Mouse (Mus musculus) MEL (cell line): Measurements from ENCODE around the gene Manf. TPM values are rescaled to one million over a fixed set of nuclear protein-coding genes. Genes with fewer than 3 reads are reported as not detected.
A peak's percentile ranks its signal among the peaks of the same experiment; 100 is the strongest.

Experiments used
- DNase-seq: peaks from one replicate; pipeline ENCODE4 v3.0.0; 2011; ENCODE audit warnings: low read depth, low spot score
- H3K27ac ChIP-seq: 2 replicates; pipeline ENCODE4 v1.5.1; 2012; ENCODE audit warnings: low read depth, mild to moderate bottlenecking, control low read depth, low read length, moderate library complexity; ENCODE audit not compliant: control insufficient read depth
- H3K27me3 ChIP-seq, 2 experiments: fragments of 150-350 bp in 1 of 2; sonication (generic) in 1 of 2; 2 replicates each; pipeline ENCODE4 v1.6.1; 2012; ENCODE audit warnings: low read length in 2 of 2, mild to moderate bottlenecking in 2 of 2, improper control_type of control experiment in 1 of 2, moderate library complexity in 1 of 2; ENCODE audit not compliant: insufficient read depth in 2 of 2, control insufficient read depth in 1 of 2
- H3K36me3 ChIP-seq, 2 experiments: 2 replicates each; pipeline ENCODE4 v1.6.1; 2012 to 2014; ENCODE audit warnings: low read length in 2 of 2, improper control_type of control experiment in 1 of 2, inconsistent platforms in 1 of 2, mild to moderate bottlenecking in 1 of 2; ENCODE audit not compliant: insufficient read depth in 2 of 2, control insufficient read depth in 1 of 2
- H3K4me1 ChIP-seq, 2 experiments: fragments of 150-350 bp in 1 of 2; sonication (generic) in 1 of 2; 2 replicates each; pipeline ENCODE4 v1.6.1; 2012; ENCODE audit warnings: low read length in 2 of 2, improper control_type of control experiment in 1 of 2, mild to moderate bottlenecking in 1 of 2; ENCODE audit not compliant: insufficient read depth in 2 of 2, control insufficient read depth in 1 of 2
- H3K4me3 ChIP-seq, 2 experiments: fragments of 150-350 bp in 1 of 2; sonication (generic) in 1 of 2; 2 replicates each; pipeline ENCODE4 v1.5.1; 2012; ENCODE audit warnings: low read depth in 2 of 2, low read length in 2 of 2, mild to moderate bottlenecking in 2 of 2, moderate library complexity in 2 of 2, control low read depth in 1 of 2, improper control_type of control experiment in 1 of 2; ENCODE audit not compliant: control insufficient read depth in 1 of 2, insufficient read depth in 1 of 2
- H3K79me2 ChIP-seq: 2 replicates; pipeline ENCODE4 v1.6.1; 2012; ENCODE audit warnings: mild to moderate bottlenecking, low read length, moderate library complexity; ENCODE audit not compliant: control insufficient read depth, poor library complexity, insufficient read depth
- H3K9ac ChIP-seq: 2 replicates; pipeline ENCODE4 v1.6.1; 2012; ENCODE audit warnings: low read depth, mild to moderate bottlenecking, control low read depth, low read length, moderate library complexity; ENCODE audit not compliant: control insufficient read depth, poor library complexity, severe bottlenecking
- H3K9me3 ChIP-seq: fragments of 150-350 bp; sonication (generic); replicated peaks from 2 replicates; pipeline ENCODE4 v1.6.1; 2012; ENCODE audit warnings: mild to moderate bottlenecking, low read length, improper control_type of control experiment, moderate library complexity; ENCODE audit not compliant: insufficient read depth
- BHLHE40 ChIP-seq: IDR thresholded peaks from 2 replicates; pipeline ENCODE4 v1.6.1; 2012; ENCODE audit warnings: low read depth, mild to moderate bottlenecking, inconsistent platforms, low read length, improper control_type of control experiment, borderline replicate concordance
- GABPA ChIP-seq: IDR thresholded peaks from 2 replicates; pipeline ENCODE4 v1.6.1; 2012; ENCODE audit warnings: low read depth, mild to moderate bottlenecking, inconsistent platforms, low read length, improper control_type of control experiment, moderate library complexity
- GATA1 ChIP-seq: IDR thresholded peaks from 2 replicates; pipeline ENCODE4 v1.6.1; 2011; ENCODE audit warnings: low read depth, low read length, improper control_type of control experiment
- HCFC1 ChIP-seq: IDR thresholded peaks from 2 replicates; pipeline ENCODE4 v1.6.1; 2012; ENCODE audit warnings: low read depth, mild to moderate bottlenecking, inconsistent platforms, low read length, improper control_type of control experiment, moderate library complexity
- JUND ChIP-seq: IDR thresholded peaks from 2 replicates; pipeline ENCODE4 v1.6.1; 2011; ENCODE audit warnings: low read depth, mild to moderate bottlenecking, improper control_type of control experiment, low read length
- KAT2A ChIP-seq: conservative IDR thresholded peaks from 2 replicates; pipeline ENCODE4 v1.6.1; 2012; ENCODE audit warnings: low read depth, low read length, improper control_type of control experiment, inconsistent platforms
- MAFK ChIP-seq: IDR thresholded peaks from 2 replicates; pipeline ENCODE4 v1.6.1; 2011; ENCODE audit warnings: low read depth, mild to moderate bottlenecking, low read length, improper control_type of control experiment, borderline replicate concordance
- MEF2A ChIP-seq: IDR thresholded peaks from 2 replicates; pipeline ENCODE4 v1.6.1; 2014; ENCODE audit warnings: low read depth, mild to moderate bottlenecking, inconsistent platforms, low read length, improper control_type of control experiment; ENCODE audit not compliant: poor library complexity, insufficient replicate concordance, severe bottlenecking; ENCODE audit errors: extremely low read depth
- MXI1 ChIP-seq: IDR thresholded peaks from 2 replicates; pipeline ENCODE4 v1.6.1; 2011; ENCODE audit warnings: mild to moderate bottlenecking, low read depth, low read length, improper control_type of control experiment
- NELFE ChIP-seq: IDR thresholded peaks from 2 replicates; pipeline ENCODE4 v1.6.1; 2011; ENCODE audit warnings: low read depth, low read length, improper control_type of control experiment
- NRF1 ChIP-seq: IDR thresholded peaks from 2 replicates; pipeline ENCODE4 v1.6.1; 2014; ENCODE audit warnings: low read depth, mild to moderate bottlenecking, inconsistent platforms, low read length, improper control_type of control experiment, moderate library complexity; ENCODE audit not compliant: poor library complexity, insufficient read depth, severe bottlenecking
- POLR2A ChIP-seq, 2 experiments: IDR thresholded peaks; 2 replicates each; pipeline ENCODE4 v1.6.1; 2011 to 2012; ENCODE audit warnings: low read length in 2 of 2, mild to moderate bottlenecking in 2 of 2, control low read depth in 1 of 2, improper control_type of control experiment in 1 of 2, low read depth in 1 of 2, moderate library complexity in 1 of 2; ENCODE audit not compliant: control insufficient read depth in 1 of 2, insufficient read depth in 1 of 2, poor library complexity in 1 of 2
- POLR2AphosphoS2 ChIP-seq: IDR thresholded peaks from 2 replicates; pipeline ENCODE4 v1.6.1; 2011; ENCODE audit warnings: low read length, improper control_type of control experiment
- SMC3 ChIP-seq: IDR thresholded peaks from 2 replicates; pipeline ENCODE4 v1.6.1; 2011; ENCODE audit warnings: low read depth, low read length, improper control_type of control experiment
- TAL1 ChIP-seq: IDR thresholded peaks from 2 replicates; pipeline ENCODE4 v1.6.1; 2012; ENCODE audit warnings: mild to moderate bottlenecking, inconsistent platforms, low read length, moderate library complexity, mixed read lengths
- TBP ChIP-seq: IDR thresholded peaks from 2 replicates; pipeline ENCODE4 v1.8.0; 2011; ENCODE audit warnings: low read depth, low read length, improper control_type of control experiment
- UBTF ChIP-seq: IDR thresholded peaks from 2 replicates; pipeline ENCODE4 v1.6.1; 2012; ENCODE audit warnings: low read depth, mild to moderate bottlenecking, inconsistent platforms, low read length, improper control_type of control experiment, moderate library complexity, borderline replicate concordance; ENCODE audit not compliant: insufficient read depth
- ZC3H11A ChIP-seq: IDR thresholded peaks from 2 replicates; pipeline ENCODE4 v1.6.1; 2012; ENCODE audit warnings: low read depth, mild to moderate bottlenecking, inconsistent platforms, low read length, improper control_type of control experiment
- ZKSCAN1 ChIP-seq: IDR thresholded peaks from 2 replicates; pipeline ENCODE4 v1.6.1; 2012; ENCODE audit warnings: low read depth, mild to moderate bottlenecking, inconsistent platforms, low read length, improper control_type of control experiment, moderate library complexity
- ZMIZ1 ChIP-seq: IDR thresholded peaks from 2 replicates; pipeline ENCODE4 v1.6.1; 2012; ENCODE audit warnings: low read depth, mild to moderate bottlenecking, inconsistent platforms, low read length, improper control_type of control experiment, moderate library complexity
- polyA plus RNA-seq, 2 experiments: library from polyadenylated mRNA; stranded (reverse) in 1 of 2; unstranded in 1 of 2; fragments of >175 nt in 1 of 2; fragments of >200 nt in 1 of 2; gene quantifications; 2 replicates each; pipeline versions ENCODE4 v1.2.1 to v1.2.4; 2012; ENCODE audit warnings: low replicate concordance in 2 of 2, low read depth in 1 of 2; ENCODE audit not compliant: insufficient read length in 2 of 2, insufficient read depth in 1 of 2, missing spikeins in 1 of 2
- total RNA-seq: library from RNA; depleted of rRNA; stranded (reverse); fragments of 300-350 nt; gene quantifications from 2 replicates; pipeline ENCODE4 v1.2.3, GENCODE M21; 2012

Gene Manf
- total and polyA plus RNA-seq, 3 experiments: 289 to 316 TPM; not detected in 1

DNA sequence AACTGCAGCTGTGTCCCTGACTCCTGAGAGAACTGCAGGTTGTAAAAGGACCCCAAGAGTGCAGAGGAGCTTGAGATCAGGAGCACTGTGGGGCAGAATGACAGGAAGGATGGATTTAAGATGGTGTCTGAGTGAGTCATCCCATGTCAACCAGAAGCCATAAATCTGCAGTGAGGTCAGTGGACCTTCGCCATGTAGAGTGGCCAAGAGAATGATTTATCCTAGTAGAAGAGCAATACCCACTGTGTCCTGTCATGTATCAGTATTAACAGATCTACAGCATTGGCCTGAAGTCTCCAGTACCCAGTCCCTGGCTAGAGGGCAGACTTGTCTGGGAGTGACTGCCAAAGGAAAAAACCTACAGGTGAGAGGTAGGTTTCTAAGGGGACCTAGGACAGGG is 7.1 kb upstream of the Manf start:
- Histone ChIP-seq H3K9ac (no peak overlapping the region), H3K36me3 (peaks cover 0 to 9% of the 10 kb centered on the region in 2 experiments; a peak in 2 of 4 replicates), H3K27me3 (peaks cover 4% of the 10 kb centered on the region in 2 experiments; a peak in 3 of 4 replicates), H3K4me1 (peaks cover 7 to 10% of the 10 kb centered on the region in 2 experiments), H3K4me3 (no peak overlapping the region), H3K9me3 (no peaks in the 10 kb centered on the region), H3K79me2 (no peaks in the 10 kb centered on the region), H3K27ac (no peak overlapping the region)
- DNase-seq: no peak
- no peak for TF ChIP-seq KAT2A
- no peak for TF ChIP-seq NRF1
- TF ChIP-seq POLR2AphosphoS2: no peak
- no peak for TF ChIP-seq UBTF
- no peak for TF ChIP-seq MEF2A
- no peak for TF ChIP-seq JUND
- no peak for TF ChIP-seq ZC3H11A
- no peak for TF ChIP-seq MAFK
- TF ChIP-seq GABPA: no peak
- TF ChIP-seq MXI1: no peak
- no peak for TF ChIP-seq HCFC1
- no peak for TF ChIP-seq ZMIZ1
- TF ChIP-seq ZKSCAN1: no peak
- TF ChIP-seq NELFE: no peak
- TF ChIP-seq TBP: no peak
- TF ChIP-seq POLR2A (IDR thresholded peaks at IDR 0.05; ENCODE audit: control insufficient read depth in 1 of 2, insufficient read depth in 1 of 2, low read depth in 1 of 2, low read length in 2 of 2, poor library complexity in 1 of 2): no peak
- no peak for TF ChIP-seq GATA1
- no peak for TF ChIP-seq TAL1
- TF ChIP-seq SMC3: no peak
- TF ChIP-seq BHLHE40: no peak

DNA sequence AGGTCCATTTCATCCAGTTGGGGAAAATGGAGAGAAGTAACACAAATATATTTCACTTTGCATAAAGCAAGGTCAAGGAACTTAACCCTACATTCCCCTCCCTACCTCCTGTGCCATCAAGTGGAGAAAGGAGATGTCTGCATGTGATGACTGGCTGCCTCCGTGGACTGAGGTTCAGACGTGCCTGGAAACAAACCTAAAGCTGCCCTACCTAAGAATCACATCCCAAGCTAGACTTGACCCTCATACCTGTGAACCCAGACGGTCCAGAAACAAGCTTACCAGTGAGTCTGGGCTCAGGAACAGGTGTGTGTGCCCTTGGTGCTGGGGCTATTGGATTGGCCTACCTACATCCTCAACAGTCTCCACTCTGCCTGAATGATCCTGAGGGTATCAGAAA is 1.5 kb upstream of the Manf start:
- Histone ChIP-seq H3K9ac (no peak overlapping the region), H3K4me3 (peak overlapping the region in 1 of 2 experiments; percentile 89; a peak in 1 of 4 replicates)

More for the DNA sequence above, 1.5 kb upstream of the Manf start:
- DNase-seq: peak; percentile 19
- no peak for TF ChIP-seq GABPA
- Histone ChIP-seq H3K9me3 (no peaks in the 10 kb centered on the region), H3K79me2 (peaks cover 27% of the 10 kb centered on the region), H3K4me1 (peaks cover 6 to 19% of the 10 kb centered on the region in 2 experiments; a peak in 3 of 4 replicates), H3K27ac (no peak overlapping the region), H3K27me3 (peaks cover 3 to 4% of the 10 kb centered on the region in 2 experiments; a peak in 3 of 4 replicates), H3K36me3 (peaks cover 3 to 24% of the 10 kb centered on the region in 2 experiments)
